Mouse (Mus musculus): ENCODE results near the gene Ncoa7.

DNA sequence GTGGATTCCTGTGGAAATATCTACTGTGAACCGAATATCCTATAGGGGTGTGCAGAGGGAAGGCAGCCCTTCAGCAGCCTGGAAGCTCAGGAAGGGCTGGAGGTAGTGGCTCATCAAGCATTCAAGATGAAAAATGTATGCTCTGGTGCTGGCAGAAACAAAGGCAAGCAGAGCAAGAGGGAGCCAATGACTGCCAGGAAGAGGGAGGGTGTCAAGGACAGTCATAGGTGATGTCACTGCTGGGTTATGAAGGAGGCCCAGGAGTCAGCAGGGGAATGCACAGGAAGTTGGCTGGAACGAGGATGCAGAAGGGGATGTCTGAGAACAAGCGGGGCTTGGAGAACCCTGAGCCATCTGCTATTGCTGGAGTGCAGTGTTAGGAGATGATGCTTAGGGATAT lies 24.9 kb downstream of the Ncoa7 start:
- no peak for TF ChIP-seq CTCF (IDR thresholded peaks at IDR 0.05; ENCODE audit: low read depth)
- no peak for TF ChIP-seq EP300 (IDR thresholded peaks at IDR 0.05; ENCODE audit: low read depth)

Data from heart, postnatal 0 days (tissue).